Mouse (Mus musculus): ENCODE data around the gene 4933424G06Rik. TPM values are rescaled to one million over a fixed set of nuclear protein-coding genes. Genes with fewer than 3 reads are reported as not detected.

Gene 4933424G06Rik
- polyA plus RNA-seq, 1 experiment from 2014 or later: 0.11 TPM

DNA sequence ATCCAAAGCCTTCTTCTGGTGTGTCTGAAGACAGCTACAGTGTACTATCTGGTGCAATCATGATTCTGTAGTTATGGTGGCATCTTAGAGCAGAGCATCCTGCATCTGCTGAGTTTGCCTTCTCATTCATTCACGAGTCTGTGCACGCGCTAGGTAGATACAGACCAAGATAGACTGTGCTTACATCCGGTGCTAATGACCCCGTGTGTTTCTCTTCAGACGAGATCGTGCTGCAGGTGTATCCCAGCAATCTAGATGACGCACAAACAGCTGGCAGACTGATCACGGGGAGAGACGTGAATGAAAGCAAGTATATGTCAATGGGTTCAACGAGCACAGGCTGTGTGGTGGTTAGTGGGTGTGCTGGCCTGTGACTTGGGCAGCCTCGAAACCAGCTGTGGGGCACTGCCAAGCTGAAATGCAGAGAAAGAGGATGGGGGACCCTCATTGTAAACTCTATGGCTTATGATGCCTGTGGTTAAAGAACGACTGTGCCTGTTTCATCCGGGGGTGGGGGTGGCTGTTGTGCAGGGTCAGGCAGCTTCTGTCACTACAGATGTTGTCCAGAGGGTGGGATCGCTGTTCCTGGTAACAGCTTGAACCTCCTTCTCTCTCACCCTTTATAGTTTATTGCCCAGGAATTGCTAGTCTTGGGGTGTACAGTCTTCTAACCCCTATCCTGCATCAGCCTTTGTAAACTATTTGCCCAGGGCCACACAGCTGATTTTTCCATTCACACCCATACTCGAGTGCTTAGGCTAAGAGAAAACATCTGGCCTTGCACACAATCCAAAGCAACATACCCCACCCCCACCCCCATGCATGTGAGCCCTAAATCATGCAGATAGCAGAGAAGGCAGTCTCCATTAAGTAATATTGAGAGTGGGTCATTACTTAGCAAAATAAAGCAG, 13.5 kb downstream of the 4933424G06Rik start:
- Histone ChIP-seq H3K27me3 (ENCODE audit: insufficient read depth, low read length) (no peaks in the 10 kb centered on the region), H3K4me3 (replicated peaks; ENCODE audit: low read depth, low read length) (no peak overlapping the region), H3K27ac (no peak overlapping the region), H3K4me1 (replicated peaks; ENCODE audit: insufficient read depth, low read length) (no peaks in the 10 kb centered on the region), H3K9ac (ENCODE audit: low read depth, low read length) (no peak overlapping the region), H3K9me3 (replicated peaks; ENCODE audit: low read length) (no peaks in the 10 kb centered on the region), H3K4me2 (ENCODE audit: low read length) (no peak overlapping the region), H3K36me3 (ENCODE audit: insufficient read depth, low read length) (no peaks in the 10 kb centered on the region)
- no peak for ATAC-seq (replicated peaks; ENCODE audit: low FRiP score, low read depth)
- 51% methylated on average over 16 of the region's 16 CpGs for WGBS
- peak; percentile 41 for DNase-seq (ENCODE audit: low spot score)
- no peak for TF ChIP-seq CTCF (IDR thresholded peaks at IDR 0.05; ENCODE audit: low read depth)

DNA sequence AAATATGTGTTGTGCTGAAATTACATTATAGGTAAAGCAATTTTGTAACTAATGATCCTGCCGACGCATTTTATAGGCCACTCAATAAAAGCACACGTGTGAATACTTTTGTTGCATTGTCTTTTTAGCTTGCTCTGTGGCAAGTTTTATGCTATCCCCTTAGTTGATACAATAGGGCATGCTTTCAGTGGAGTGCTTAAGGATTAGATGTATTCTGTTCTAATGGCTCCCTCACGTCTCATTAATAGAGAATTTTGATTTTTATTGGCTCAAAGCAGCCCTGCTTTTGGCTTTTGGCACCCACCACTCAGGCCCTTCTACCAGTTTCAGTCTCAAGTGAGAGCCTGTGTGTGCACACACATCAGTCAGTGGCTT, 14.1 kb downstream of the 4933424G06Rik start:
- WGBS: 50% methylated on average over 4 of the region's 4 CpGs
- H3K4me2 ChIP-seq (ENCODE audit: low read length): no peak overlapping the region
- ATAC-seq (replicated peaks; ENCODE audit: low FRiP score, low read depth) (no peak), DNase-seq (ENCODE audit: low spot score) (no peak)
- H3K9me3 ChIP-seq (replicated peaks; ENCODE audit: low read length): no peaks in the 10 kb centered on the region
- no peaks in the 10 kb centered on the region for H3K36me3 ChIP-seq (ENCODE audit: insufficient read depth, low read length)
- no peak overlapping the region for H3K4me3 ChIP-seq (replicated peaks; ENCODE audit: low read depth, low read length)
- no peaks in the 10 kb centered on the region for H3K4me1 ChIP-seq (replicated peaks; ENCODE audit: insufficient read depth, low read length)
- no peaks in the 10 kb centered on the region for H3K27me3 ChIP-seq (ENCODE audit: insufficient read depth, low read length)
- H3K27ac ChIP-seq: no peak overlapping the region
- no peak for TF ChIP-seq CTCF (IDR thresholded peaks at IDR 0.05; ENCODE audit: low read depth)
- no peak overlapping the region for H3K9ac ChIP-seq (ENCODE audit: low read depth, low read length)

DNA sequence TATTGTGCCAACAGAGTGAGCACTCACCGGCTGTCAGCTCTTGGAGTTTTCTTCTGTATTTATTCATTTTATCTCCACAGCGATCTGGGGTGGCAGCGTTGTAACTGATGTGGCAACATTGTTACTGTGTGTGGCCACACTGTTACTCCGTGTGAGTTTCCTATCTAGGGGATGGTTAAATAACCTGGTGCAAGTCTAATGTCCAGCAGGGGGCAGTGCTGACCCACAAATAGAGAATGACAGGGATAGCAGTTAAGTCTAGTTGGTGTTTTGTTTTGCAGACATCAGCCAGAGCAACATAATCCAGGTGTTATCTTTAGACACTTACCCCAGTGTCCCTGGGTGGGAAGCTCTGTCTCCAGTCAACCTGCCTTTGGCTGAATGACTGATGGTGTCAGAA, 27.4 kb downstream of the 4933424G06Rik start:
- ATAC-seq (replicated peaks; ENCODE audit: low FRiP score, low read depth): no peak

DNA sequence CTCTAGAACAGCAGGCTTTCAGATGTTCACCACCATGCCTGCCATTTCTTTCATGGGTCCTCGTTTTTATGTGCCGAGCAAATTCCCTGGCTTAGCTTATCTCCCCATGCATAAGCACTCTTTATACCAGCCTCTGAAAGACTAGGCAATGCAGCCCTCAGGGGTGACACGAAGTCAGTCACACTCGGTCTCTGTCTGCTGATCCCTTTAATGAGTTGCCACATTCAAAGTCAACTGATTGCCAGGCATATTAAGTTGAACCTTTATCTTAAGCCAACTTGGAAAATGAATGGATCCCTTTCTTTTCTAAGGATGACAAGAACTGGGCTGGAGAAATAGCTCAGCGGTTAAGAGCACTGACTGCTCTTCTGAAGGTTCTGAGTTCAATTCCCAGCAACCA, 29.3 kb downstream of the 4933424G06Rik start:
- no peak for DNase-seq (ENCODE audit: low spot score)
- H3K4me3 ChIP-seq (replicated peaks; ENCODE audit: low read depth, low read length): no peak overlapping the region
- H3K4me1 ChIP-seq (replicated peaks; ENCODE audit: insufficient read depth, low read length): no peaks in the 10 kb centered on the region
- no peaks in the 10 kb centered on the region for H3K9me3 ChIP-seq (replicated peaks; ENCODE audit: low read length)
- no peaks in the 10 kb centered on the region for H3K36me3 ChIP-seq (ENCODE audit: insufficient read depth, low read length)
- 77% methylated on average over 5 of the region's 5 CpGs for WGBS
- H3K27me3 ChIP-seq (ENCODE audit: insufficient read depth, low read length): no peaks in the 10 kb centered on the region
- ATAC-seq (replicated peaks; ENCODE audit: low FRiP score, low read depth): no peak
- no peak overlapping the region for H3K4me2 ChIP-seq (ENCODE audit: low read length)
- no peak for TF ChIP-seq CTCF (IDR thresholded peaks at IDR 0.05; ENCODE audit: low read depth)
- H3K27ac ChIP-seq: no peak overlapping the region
- no peak overlapping the region for H3K9ac ChIP-seq (ENCODE audit: low read depth, low read length)

More for the DNA sequence above, 27.4 kb downstream of the 4933424G06Rik start:
- Histone ChIP-seq H3K4me1 (replicated peaks; ENCODE audit: insufficient read depth, low read length) (no peaks in the 10 kb centered on the region), H3K36me3 (ENCODE audit: insufficient read depth, low read length) (no peaks in the 10 kb centered on the region), H3K27ac (no peak overlapping the region), H3K9me3 (replicated peaks; ENCODE audit: low read length) (no peaks in the 10 kb centered on the region), H3K27me3 (ENCODE audit: insufficient read depth, low read length) (no peaks in the 10 kb centered on the region), H3K9ac (ENCODE audit: low read depth, low read length) (no peak overlapping the region), H3K4me3 (replicated peaks; ENCODE audit: low read depth, low read length) (no peak overlapping the region), H3K4me2 (ENCODE audit: low read length) (no peak overlapping the region)
- DNase-seq (ENCODE audit: low spot score): peak; percentile 87
- peak; percentile 94 for TF ChIP-seq CTCF (IDR thresholded peaks at IDR 0.05; ENCODE audit: low read depth)
- 12% methylated on average over 4 of the region's 4 CpGs for WGBS

DNA sequence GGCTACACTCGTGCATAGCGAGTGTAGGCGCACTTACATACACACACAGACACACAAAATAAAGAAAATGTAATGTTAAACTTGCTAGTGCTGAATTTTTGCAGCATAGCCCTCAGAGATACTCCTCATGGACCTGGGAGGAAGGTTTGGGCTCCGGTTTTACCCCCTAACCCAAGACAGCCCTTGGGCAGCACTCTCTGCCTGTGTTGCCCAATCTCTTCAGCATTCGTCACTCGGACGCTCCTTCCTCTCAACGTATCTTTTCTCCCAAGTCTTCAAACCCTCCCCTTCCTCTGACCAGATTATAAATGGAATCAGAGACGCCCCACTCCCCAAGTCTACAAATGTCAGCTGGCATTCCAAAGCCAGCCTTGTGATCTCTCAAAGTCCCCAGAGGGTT, 33.1 kb downstream of the 4933424G06Rik start:
- H3K9me3 ChIP-seq (replicated peaks; ENCODE audit: low read length): no peaks in the 10 kb centered on the region
- H3K9ac ChIP-seq (ENCODE audit: low read depth, low read length): no peak overlapping the region
- no peak overlapping the region for H3K27ac ChIP-seq
- 75% methylated on average over 9 of the region's 9 CpGs for WGBS
- H3K4me2 ChIP-seq (ENCODE audit: low read length): no peak overlapping the region
- no peaks in the 10 kb centered on the region for H3K27me3 ChIP-seq (ENCODE audit: insufficient read depth, low read length)
- ATAC-seq (replicated peaks; ENCODE audit: low FRiP score, low read depth) (no peak), DNase-seq (ENCODE audit: low spot score) (no peak)
- H3K36me3 ChIP-seq (ENCODE audit: insufficient read depth, low read length): no peaks in the 10 kb centered on the region
- no peak overlapping the region for H3K4me3 ChIP-seq (replicated peaks; ENCODE audit: low read depth, low read length)
- no peaks in the 10 kb centered on the region for H3K4me1 ChIP-seq (replicated peaks; ENCODE audit: insufficient read depth, low read length)
- no peak for TF ChIP-seq CTCF (IDR thresholded peaks at IDR 0.05; ENCODE audit: low read depth)

DNA sequence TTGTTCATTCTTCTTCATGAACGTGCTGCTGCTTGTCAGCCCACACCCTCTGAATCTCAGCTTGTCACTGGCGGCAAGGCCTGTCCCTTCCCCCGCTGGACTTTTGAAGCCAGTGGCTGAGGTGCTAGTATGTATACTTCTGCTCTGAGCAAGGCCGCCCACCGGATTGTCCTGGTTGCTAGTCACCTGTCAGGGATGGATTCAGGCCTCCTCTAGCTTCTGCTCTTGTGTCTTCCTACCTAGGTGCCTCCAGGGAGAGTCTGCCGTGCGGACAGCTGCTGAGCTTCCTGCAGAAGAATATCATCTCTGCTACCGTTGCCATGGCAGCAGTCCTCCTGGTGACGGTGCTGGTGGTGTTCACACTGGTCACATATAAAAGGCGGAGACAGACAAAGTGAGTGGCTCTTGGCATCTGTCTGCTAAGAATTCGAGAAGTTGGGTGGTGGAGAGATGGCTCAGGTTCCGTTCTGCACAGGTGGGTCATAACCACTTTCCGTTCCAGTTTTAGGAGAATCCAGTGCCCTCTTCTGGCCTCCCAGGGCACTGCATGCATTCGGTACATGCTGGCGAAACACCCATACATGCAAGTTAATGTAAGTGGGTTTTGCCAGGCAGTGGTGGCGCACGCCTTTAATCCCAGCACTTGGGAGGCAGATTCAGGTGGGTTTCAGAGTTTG, 34.5 kb downstream of the 4933424G06Rik start:
- ATAC-seq (replicated peaks; ENCODE audit: low FRiP score, low read depth) (peak; percentile 25; the same call in 1 of the 2 replicates), DNase-seq (ENCODE audit: low spot score) (peak; percentile 72)
- H3K27me3 ChIP-seq (ENCODE audit: insufficient read depth, low read length): no peaks in the 10 kb centered on the region
- peak overlapping the region; percentile 30 for H3K4me2 ChIP-seq (ENCODE audit: low read length)
- H3K27ac ChIP-seq: no peak overlapping the region
- TF ChIP-seq CTCF (IDR thresholded peaks at IDR 0.05; ENCODE audit: low read depth): peak; percentile 82
- H3K4me1 ChIP-seq (replicated peaks; ENCODE audit: insufficient read depth, low read length): no peaks in the 10 kb centered on the region
- WGBS: 24% methylated on average over 17 of the region's 17 CpGs
- H3K36me3 ChIP-seq (ENCODE audit: insufficient read depth, low read length): no peaks in the 10 kb centered on the region
- H3K4me3 ChIP-seq (replicated peaks; ENCODE audit: low read depth, low read length): no peak overlapping the region
- no peaks in the 10 kb centered on the region for H3K9me3 ChIP-seq (replicated peaks; ENCODE audit: low read length)
- no peak overlapping the region for H3K9ac ChIP-seq (ENCODE audit: low read depth, low read length)

Measured in kidney, postnatal 0 days (tissue).